Mouse (Mus musculus): ENCODE data around the gene Sox1.

The Sox1 gene

GRCm38 (mm10) chr8:12425906-12426305 lies 30.8 kb downstream of the Sox1 start:
- DNase-seq (ENCODE audit: low read depth), result no peak

DNA sequence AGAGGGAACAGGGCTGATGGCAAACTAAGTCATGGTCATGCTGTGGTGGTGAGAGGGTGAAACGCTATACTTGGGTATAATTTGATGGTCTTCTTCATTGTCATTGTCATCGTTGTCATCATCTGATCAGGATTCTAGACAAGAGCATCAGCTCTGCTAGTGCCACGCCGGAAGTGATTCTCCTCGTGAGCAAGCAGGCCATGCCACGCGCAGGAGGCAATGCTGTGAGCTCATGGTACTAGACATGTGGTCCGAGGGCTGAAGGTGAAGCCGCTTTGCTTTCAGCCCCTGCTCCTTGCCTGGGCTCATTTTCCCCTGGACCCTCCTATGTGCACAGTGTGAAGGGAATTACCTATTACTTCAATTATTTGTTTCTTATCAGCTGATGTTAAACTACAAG lies 32.3 kb downstream of the Sox1 start:
- no peak for DNase-seq (ENCODE audit: low read depth)

GRCm38 (mm10) chr8:12427886-12428799 lies 33.0 kb downstream of the Sox1 start:
- DNase-seq (ENCODE audit: low read depth), result no peak

DNA sequence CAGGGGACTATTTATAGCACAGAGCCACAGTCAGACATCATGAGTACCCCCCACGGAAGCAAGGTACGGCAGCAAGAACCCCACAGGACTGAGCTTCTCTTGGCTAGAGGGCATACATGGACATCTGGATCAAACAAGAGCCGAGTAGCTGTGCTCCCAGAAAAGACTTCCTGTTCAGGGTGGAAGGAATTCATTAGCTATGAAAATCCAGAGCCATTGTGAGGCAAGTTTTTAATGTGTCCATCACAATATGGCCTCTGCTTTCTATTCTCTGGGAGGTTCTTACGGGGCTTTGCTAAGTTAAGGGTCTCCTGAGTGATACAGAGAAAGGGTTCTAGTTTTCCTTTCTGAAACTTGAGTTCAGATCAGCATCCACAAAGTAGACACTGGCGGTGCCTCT lies 33.8 kb downstream of the Sox1 start:
- DNase-seq (ENCODE audit: low read depth), result no peak

DNA sequence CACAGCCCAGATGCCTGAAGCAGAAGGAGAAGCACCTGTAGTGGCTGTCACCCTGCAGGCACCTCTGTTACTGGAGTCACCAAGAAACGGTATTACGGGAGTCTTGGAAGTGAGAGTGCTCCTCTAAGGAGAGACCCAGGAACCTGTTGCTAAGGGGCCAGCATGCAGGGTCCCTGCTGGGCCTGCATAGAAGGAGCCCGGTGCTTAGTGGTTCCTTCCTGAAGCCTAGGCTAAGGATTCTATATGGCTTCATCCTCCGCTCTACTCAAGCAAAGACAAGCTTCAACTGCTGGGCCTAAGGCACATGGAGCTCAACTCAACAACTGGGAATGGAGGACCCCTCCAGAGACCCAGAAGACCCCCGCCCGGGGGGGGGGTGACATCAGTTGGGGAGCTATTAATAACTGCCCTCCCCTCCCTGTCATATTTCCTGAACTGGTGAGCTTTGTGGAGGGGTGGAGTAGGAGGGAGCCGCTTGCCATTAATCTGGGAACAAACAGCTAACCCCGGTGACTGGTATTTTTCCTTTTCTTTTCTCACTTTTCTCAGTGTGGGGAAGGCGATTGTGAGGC lies 34.6 kb downstream of the Sox1 start:
- DNase-seq (ENCODE audit: low read depth), result no peak

- no peak for DNase-seq (ENCODE audit: low read depth)
These were observed 35.2 kb downstream of the Sox1 start for GRCm38 (mm10) chr8:12430173-12430899.

- no peak for DNase-seq (ENCODE audit: low read depth)
These were observed 36.0 kb downstream of the Sox1 start for GRCm38 (mm10) chr8:12430900-12431737.

DNA sequence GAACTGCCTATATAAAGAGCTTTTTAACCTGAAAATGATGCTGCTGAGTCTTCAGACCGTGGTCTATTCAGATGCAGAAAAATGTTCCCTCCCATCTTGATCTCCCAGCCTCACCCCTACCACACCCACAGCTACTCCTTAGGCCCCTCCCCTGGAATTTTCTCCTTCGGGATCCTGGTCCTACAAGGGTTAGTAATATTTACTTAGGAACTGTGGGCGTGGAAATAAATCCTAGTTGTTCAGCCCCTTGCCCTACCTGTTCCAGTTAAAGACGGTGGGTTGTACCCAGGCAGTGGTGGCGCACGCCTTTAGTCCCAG lies 36.6 kb downstream of the Sox1 start:
- no peak for DNase-seq (ENCODE audit: low read depth)

GRCm38 (mm10) chr8:12432546-12432945 lies 37.5 kb downstream of the Sox1 start:
- no peak for DNase-seq (ENCODE audit: low read depth)

DNA sequence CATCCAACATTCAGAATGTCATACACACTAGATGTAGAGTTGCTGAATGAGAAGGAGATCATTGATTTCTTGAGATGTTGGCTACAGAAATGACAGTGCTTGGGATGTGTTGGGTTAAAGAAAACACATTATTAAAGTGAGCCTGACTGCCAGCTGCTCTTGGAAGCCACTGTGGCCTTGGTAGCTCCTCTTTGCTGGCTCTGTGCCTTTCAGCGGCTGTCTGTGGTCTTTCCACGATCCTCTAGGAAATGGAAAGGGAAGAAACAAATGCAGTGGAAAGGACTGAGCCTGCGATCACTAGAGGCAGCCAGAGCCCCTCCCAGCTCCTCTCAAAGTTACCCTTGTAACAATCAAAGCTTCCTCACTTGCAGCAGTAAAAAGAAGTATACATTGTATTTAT lies 39.7 kb downstream of the Sox1 start:
- DNase-seq (ENCODE audit: low read depth), result no peak

DNA sequence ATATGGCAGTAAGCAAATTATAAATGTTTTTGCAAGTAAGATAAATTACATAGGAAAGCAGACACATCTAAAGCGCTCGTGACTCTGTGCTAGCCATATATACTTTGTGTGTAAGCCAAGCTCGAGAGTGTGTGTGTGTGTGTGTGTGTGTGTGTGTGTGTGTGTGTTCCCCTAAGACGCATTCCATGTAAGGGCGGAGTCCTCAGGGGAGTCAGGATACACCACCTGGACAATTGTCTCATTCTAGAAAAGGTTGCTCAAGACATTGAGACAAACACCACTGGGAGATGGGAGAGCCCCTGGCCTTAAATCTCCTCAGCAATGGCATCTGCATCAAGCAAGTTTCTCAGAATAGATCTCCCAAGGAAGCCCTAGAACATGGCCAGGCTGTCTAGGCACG lies 42.9 kb downstream of the Sox1 start:
- DNase-seq (ENCODE audit: low read depth), result no peak

DNA sequence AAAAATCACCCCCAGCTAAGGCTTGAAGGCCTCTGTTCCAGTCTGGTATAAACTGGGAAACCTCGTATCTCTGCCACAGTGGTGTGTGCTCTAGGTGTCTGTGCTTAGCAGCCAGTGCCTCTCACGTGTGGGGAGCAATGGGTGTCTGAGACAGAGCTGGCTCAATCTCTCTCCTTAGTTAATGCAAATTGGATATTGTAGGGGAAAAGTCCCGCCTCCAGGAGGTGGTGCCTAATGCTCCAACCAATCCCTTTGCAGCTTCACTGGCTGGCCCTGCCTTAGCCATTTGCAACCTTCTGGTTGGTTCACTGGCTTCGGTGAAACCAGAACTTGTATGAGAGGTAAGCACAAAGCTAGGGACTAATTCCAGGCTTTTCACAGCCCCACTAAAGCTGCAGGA lies 43.9 kb downstream of the Sox1 start:
- DNase-seq (ENCODE audit: low read depth), result no peak

GRCm38 (mm10) chr8:12439846-12440245 lies 44.8 kb downstream of the Sox1 start:
- DNase-seq (ENCODE audit: low read depth), result no peak

DNA sequence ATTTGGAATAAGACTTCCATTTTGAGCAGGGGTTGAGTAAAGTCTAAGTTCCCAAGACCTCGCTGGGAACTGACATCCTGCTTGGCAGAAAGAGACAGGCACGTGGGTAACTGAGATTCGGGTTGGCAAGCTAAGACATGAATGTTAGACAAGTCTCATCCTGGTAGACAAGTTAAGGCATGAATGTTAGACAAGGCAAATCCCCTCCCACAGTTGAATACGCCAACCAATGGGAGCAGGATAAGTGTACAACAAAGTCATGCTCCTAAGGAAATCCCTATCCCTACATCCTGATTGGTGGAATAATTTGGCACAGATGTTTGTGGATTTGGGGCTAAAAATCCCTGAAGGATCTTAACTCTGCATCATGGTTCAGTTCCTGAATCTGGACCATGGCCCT lies 45.9 kb downstream of the Sox1 start:
- no peak for DNase-seq (ENCODE audit: low read depth)

DNA sequence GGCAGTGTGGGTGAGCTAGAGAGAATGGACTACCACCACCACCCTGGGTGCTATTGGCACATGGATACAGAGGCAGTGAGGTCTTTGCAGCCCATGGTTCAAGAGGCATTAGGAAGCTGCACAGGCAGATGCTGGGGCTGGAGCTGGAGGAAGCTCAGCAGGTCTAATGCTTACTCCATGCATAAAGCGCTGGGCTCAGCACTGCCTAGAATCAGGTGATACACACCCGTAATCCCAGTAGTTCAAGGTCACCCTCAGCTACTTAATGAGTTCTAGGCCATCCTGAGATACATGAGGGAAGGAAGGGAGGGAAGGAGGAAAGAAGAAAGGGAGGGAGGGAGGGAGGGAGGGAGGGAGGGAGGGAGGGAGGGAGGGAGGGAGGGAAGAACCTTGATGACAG lies 50.2 kb downstream of the Sox1 start:
- DNase-seq (ENCODE audit: low read depth), result no peak

DNA sequence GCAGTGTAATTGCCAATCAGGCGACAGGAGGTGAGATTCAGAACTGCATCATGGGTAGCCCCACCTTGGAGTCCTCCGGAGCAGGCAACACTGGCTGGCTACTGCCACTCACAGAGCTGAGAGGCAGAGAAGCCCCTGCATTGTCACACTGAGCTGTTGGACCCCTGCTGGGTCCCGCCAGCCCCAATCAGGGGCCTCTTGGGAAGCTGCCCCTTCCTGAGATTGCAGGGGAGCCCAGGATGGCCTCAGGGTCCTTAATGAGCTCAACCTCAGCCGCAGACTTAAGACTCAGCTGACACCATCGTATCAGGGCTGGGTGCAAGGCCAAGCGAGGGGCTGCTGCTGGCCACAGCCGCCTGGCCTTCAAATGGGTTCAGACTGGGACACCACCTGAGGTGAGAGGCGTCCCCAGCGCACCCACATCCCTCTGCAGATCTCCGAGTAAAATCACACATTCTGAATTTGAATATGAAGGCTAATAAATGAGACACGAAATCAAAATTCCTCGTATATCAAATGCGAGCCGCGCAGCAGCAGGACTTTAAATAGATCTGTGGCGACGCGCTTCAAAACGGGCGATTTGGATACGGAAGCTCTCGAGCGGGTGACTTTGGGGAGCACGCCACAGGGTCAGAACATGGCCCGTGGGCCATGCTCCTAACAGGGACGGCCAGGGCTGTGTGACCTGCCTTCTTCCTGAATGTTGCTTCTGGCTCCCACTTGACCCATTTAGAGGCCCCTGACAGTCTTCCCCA lies 51.0 kb downstream of the Sox1 start:
- DNase-seq (ENCODE audit: low read depth), result no peak
